Mouse (Mus musculus) MEL (cell line): ENCODE data around the gene Ncln. TPM values are rescaled to one million over a fixed set of nuclear protein-coding genes. Genes with fewer than 3 reads are reported as not detected.

Source experiments
- DNase-seq: peaks from one replicate; pipeline ENCODE4 v3.0.0; 2011; ENCODE audit warnings: low read depth, low spot score
- H3K27ac ChIP-seq: 2 replicates; pipeline ENCODE4 v1.5.1; 2012; ENCODE audit warnings: low read depth, mild to moderate bottlenecking, control low read depth, low read length, moderate library complexity; ENCODE audit not compliant: control insufficient read depth
- H3K27me3 ChIP-seq, 2 experiments: fragments of 150-350 bp in 1 of 2; sonication (generic) in 1 of 2; 2 replicates each; pipeline ENCODE4 v1.6.1; 2012; ENCODE audit warnings: low read length in 2 of 2, mild to moderate bottlenecking in 2 of 2, improper control_type of control experiment in 1 of 2, moderate library complexity in 1 of 2; ENCODE audit not compliant: insufficient read depth in 2 of 2, control insufficient read depth in 1 of 2
- H3K36me3 ChIP-seq, 2 experiments: 2 replicates each; pipeline ENCODE4 v1.6.1; 2012 to 2014; ENCODE audit warnings: low read length in 2 of 2, improper control_type of control experiment in 1 of 2, inconsistent platforms in 1 of 2, mild to moderate bottlenecking in 1 of 2; ENCODE audit not compliant: insufficient read depth in 2 of 2, control insufficient read depth in 1 of 2
- H3K4me1 ChIP-seq, 2 experiments: fragments of 150-350 bp in 1 of 2; sonication (generic) in 1 of 2; 2 replicates each; pipeline ENCODE4 v1.6.1; 2012; ENCODE audit warnings: low read length in 2 of 2, improper control_type of control experiment in 1 of 2, mild to moderate bottlenecking in 1 of 2; ENCODE audit not compliant: insufficient read depth in 2 of 2, control insufficient read depth in 1 of 2
- H3K4me3 ChIP-seq, 2 experiments: fragments of 150-350 bp in 1 of 2; sonication (generic) in 1 of 2; 2 replicates each; pipeline ENCODE4 v1.5.1; 2012; ENCODE audit warnings: low read depth in 2 of 2, low read length in 2 of 2, mild to moderate bottlenecking in 2 of 2, moderate library complexity in 2 of 2, control low read depth in 1 of 2, improper control_type of control experiment in 1 of 2; ENCODE audit not compliant: control insufficient read depth in 1 of 2, insufficient read depth in 1 of 2
- H3K79me2 ChIP-seq: 2 replicates; pipeline ENCODE4 v1.6.1; 2012; ENCODE audit warnings: mild to moderate bottlenecking, low read length, moderate library complexity; ENCODE audit not compliant: control insufficient read depth, poor library complexity, insufficient read depth
- H3K9ac ChIP-seq: 2 replicates; pipeline ENCODE4 v1.6.1; 2012; ENCODE audit warnings: low read depth, mild to moderate bottlenecking, control low read depth, low read length, moderate library complexity; ENCODE audit not compliant: control insufficient read depth, poor library complexity, severe bottlenecking
- H3K9me3 ChIP-seq: fragments of 150-350 bp; sonication (generic); replicated peaks from 2 replicates; pipeline ENCODE4 v1.6.1; 2012; ENCODE audit warnings: mild to moderate bottlenecking, low read length, improper control_type of control experiment, moderate library complexity; ENCODE audit not compliant: insufficient read depth
- CHD1 ChIP-seq: IDR thresholded peaks from 2 replicates; pipeline ENCODE4 v1.6.1; 2012; ENCODE audit warnings: low read depth, mild to moderate bottlenecking, inconsistent platforms, low read length, improper control_type of control experiment
- CHD2 ChIP-seq: IDR thresholded peaks from 2 replicates; pipeline ENCODE4 v1.6.1; 2011; ENCODE audit warnings: low read length, improper control_type of control experiment
- CTCF ChIP-seq, 3 experiments: IDR thresholded peaks in 2 of 3; conservative IDR thresholded peaks in 1 of 3; 2 replicates each; pipeline ENCODE4 v1.5.1; 2011 to 2012; ENCODE audit warnings: low read length in 3 of 3, low read depth in 2 of 3, mild to moderate bottlenecking in 2 of 3, improper control_type of control experiment in 1 of 3, inconsistent platforms in 1 of 3, mixed read lengths in 1 of 3, moderate library complexity in 1 of 3; ENCODE audit not compliant: control insufficient read depth in 1 of 3, insufficient read depth in 1 of 3, poor library complexity in 1 of 3, severe bottlenecking in 1 of 3
- ELF1 ChIP-seq: IDR thresholded peaks from 2 replicates; pipeline ENCODE4 v1.6.1; 2014; ENCODE audit warnings: low read depth, mild to moderate bottlenecking, inconsistent platforms, low read length, improper control_type of control experiment, moderate library complexity
- EP300 ChIP-seq, 2 experiments: IDR thresholded peaks; 2 replicates each; pipeline ENCODE4 v1.6.1; 2011; ENCODE audit warnings: improper control_type of control experiment in 2 of 2, low read length in 2 of 2, low read depth in 1 of 2, mild to moderate bottlenecking in 1 of 2
- HCFC1 ChIP-seq: IDR thresholded peaks from 2 replicates; pipeline ENCODE4 v1.6.1; 2012; ENCODE audit warnings: low read depth, mild to moderate bottlenecking, inconsistent platforms, low read length, improper control_type of control experiment, moderate library complexity
- MAFK ChIP-seq: IDR thresholded peaks from 2 replicates; pipeline ENCODE4 v1.6.1; 2011; ENCODE audit warnings: low read depth, mild to moderate bottlenecking, low read length, improper control_type of control experiment, borderline replicate concordance
- MAX ChIP-seq: IDR thresholded peaks from 2 replicates; pipeline ENCODE4 v1.6.1; 2011; ENCODE audit warnings: low read length, improper control_type of control experiment
- MAZ ChIP-seq: IDR thresholded peaks from 2 replicates; pipeline ENCODE4 v1.6.1; 2012; ENCODE audit warnings: low read depth, mild to moderate bottlenecking, inconsistent platforms, low read length, improper control_type of control experiment
- NRF1 ChIP-seq: IDR thresholded peaks from 2 replicates; pipeline ENCODE4 v1.6.1; 2014; ENCODE audit warnings: low read depth, mild to moderate bottlenecking, inconsistent platforms, low read length, improper control_type of control experiment, moderate library complexity; ENCODE audit not compliant: poor library complexity, insufficient read depth, severe bottlenecking
- POLR2AphosphoS2 ChIP-seq: IDR thresholded peaks from 2 replicates; pipeline ENCODE4 v1.6.1; 2011; ENCODE audit warnings: low read length, improper control_type of control experiment
- RAD21 ChIP-seq: IDR thresholded peaks from 2 replicates; pipeline ENCODE4 v1.6.1; 2011; ENCODE audit warnings: mild to moderate bottlenecking, low read depth, low read length, improper control_type of control experiment
- SMC3 ChIP-seq: IDR thresholded peaks from 2 replicates; pipeline ENCODE4 v1.6.1; 2011; ENCODE audit warnings: low read depth, low read length, improper control_type of control experiment
- TAL1 ChIP-seq: IDR thresholded peaks from 2 replicates; pipeline ENCODE4 v1.6.1; 2012; ENCODE audit warnings: mild to moderate bottlenecking, inconsistent platforms, low read length, moderate library complexity, mixed read lengths
- USF1 ChIP-seq: IDR thresholded peaks from 2 replicates; pipeline ENCODE4 v1.6.1; 2014; ENCODE audit warnings: low read depth, mild to moderate bottlenecking, inconsistent platforms, low read length, improper control_type of control experiment, moderate library complexity
- USF2 ChIP-seq, 2 experiments: IDR thresholded peaks; 2 replicates each; pipeline ENCODE4 v1.6.1; 2011 to 2012; ENCODE audit warnings: improper control_type of control experiment in 2 of 2, low read length in 2 of 2, borderline replicate concordance in 1 of 2, inconsistent platforms in 1 of 2, low read depth in 1 of 2, mild to moderate bottlenecking in 1 of 2; ENCODE audit not compliant: insufficient read depth in 1 of 2
- ZMIZ1 ChIP-seq: IDR thresholded peaks from 2 replicates; pipeline ENCODE4 v1.6.1; 2012; ENCODE audit warnings: low read depth, mild to moderate bottlenecking, inconsistent platforms, low read length, improper control_type of control experiment, moderate library complexity
- ZNF384 ChIP-seq: IDR thresholded peaks from 2 replicates; pipeline ENCODE4 v1.6.1; 2012; ENCODE audit warnings: low read depth, mild to moderate bottlenecking, inconsistent platforms, low read length, improper control_type of control experiment
- polyA plus RNA-seq, 2 experiments: library from polyadenylated mRNA; stranded (reverse) in 1 of 2; unstranded in 1 of 2; fragments of >175 nt in 1 of 2; fragments of >200 nt in 1 of 2; gene quantifications; 2 replicates each; pipeline versions ENCODE4 v1.2.1 to v1.2.4; 2012; ENCODE audit warnings: low replicate concordance in 2 of 2, low read depth in 1 of 2; ENCODE audit not compliant: insufficient read length in 2 of 2, insufficient read depth in 1 of 2, missing spikeins in 1 of 2
- total RNA-seq: library from RNA; depleted of rRNA; stranded (reverse); fragments of 300-350 nt; gene quantifications from 2 replicates; pipeline ENCODE4 v1.2.3, GENCODE M21; 2012

Ncln gene
- total and polyA plus RNA-seq, 3 experiments = 136 to 276 (median 215) TPM

DNA sequence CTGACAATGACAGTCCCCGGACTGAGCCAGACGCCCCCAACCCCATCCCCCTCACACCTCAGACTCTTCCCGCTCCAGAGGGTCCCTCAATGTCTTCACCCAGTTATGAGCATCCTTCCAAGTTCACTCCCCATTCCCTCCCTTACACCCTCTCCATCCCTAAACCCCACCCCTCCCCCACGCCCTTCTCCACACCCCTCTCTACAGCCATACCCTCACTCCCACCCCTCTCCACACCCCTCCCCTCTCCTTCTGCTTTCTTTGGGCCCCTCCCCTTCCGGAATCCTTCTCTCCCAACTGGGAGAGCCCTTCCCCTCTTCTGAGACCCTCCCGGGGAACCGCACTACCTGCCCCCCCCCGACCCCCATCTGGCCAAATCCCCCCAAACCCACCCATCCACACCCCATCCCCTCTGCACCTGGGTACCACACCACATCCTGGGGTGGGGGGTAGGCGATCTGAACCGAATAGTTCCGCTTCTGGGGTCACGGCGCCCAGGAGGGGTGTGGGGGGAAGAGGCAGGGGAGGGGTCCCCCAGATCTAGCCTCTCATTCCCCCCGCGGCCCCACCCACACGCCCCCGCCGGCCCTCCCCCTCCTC is 23.7 kb downstream of the Ncln start:
- H3K4me3 ChIP-seq = no peak overlapping the region
- H3K79me2 ChIP-seq = no peaks in the 10 kb centered on the region
- no peak for DNase-seq
- H3K27me3 ChIP-seq = no peaks in the 10 kb centered on the region
- TF ChIP-seq ZMIZ1 (no peak), TAL1 (no peak), RAD21 (no peak), SMC3 (no peak), MAX (no peak), POLR2AphosphoS2 (no peak), USF1 (no peak), CHD2 (no peak), CTCF (IDR thresholded peaks at IDR 0.05 in 2 of 3, conservative IDR thresholded peaks at IDR 0.05 in 1 of 3; ENCODE audit: control insufficient read depth in 1 of 3, insufficient read depth in 1 of 3, low read depth in 2 of 3, low read length in 3 of 3, poor library complexity in 1 of 3, severe bottlenecking in 1 of 3) (no peak), ZNF384 (no peak), USF2 (IDR thresholded peaks at IDR 0.05; ENCODE audit: borderline replicate concordance in 1 of 2, insufficient read depth in 1 of 2, low read depth in 1 of 2, low read length in 2 of 2) (no peak), MAFK (no peak)
- no peaks in the 10 kb centered on the region for H3K9me3 ChIP-seq
- no peak overlapping the region for H3K9ac ChIP-seq
- H3K4me1 ChIP-seq = no peaks in the 10 kb centered on the region
- H3K36me3 ChIP-seq = no peaks in the 10 kb centered on the region
- H3K27ac ChIP-seq = no peak overlapping the region

DNA sequence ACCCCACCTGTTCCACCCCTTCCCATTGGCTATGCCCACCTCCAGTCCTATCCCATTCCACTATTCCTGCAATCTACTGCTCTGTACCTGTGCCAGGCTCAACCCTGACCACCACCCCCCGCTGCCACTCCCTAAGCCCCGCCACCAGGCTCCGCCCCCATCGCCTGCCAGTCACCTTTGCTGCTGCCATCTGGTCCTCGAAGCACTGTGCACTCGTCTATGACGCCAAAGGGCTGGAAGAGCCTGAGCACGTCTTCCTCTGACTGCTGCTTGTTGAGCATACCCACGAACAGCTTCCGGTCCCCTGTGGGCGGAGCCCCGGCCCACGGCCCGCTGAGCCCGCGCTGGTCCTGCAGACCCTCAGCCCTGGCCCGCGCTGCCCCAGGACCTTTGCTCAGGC is 25.7 kb downstream of the Ncln start:
- no peak for DNase-seq
- H3K9ac ChIP-seq = no peak overlapping the region
- H3K27me3 ChIP-seq = no peaks in the 10 kb centered on the region
- H3K79me2 ChIP-seq = no peaks in the 10 kb centered on the region
- H3K36me3 ChIP-seq = no peaks in the 10 kb centered on the region
- TF ChIP-seq ELF1 (no peak), NRF1 (no peak), POLR2AphosphoS2 (no peak), EP300 (IDR thresholded peaks at IDR 0.05; ENCODE audit: low read depth in 1 of 2, low read length in 2 of 2) (no peak), MAZ (no peak), CHD1 (no peak), HCFC1 (no peak)
- no peak overlapping the region for H3K4me3 ChIP-seq
- peaks cover 3 to 4% of the 10 kb centered on the region in 2 experiments; a peak in 3 of 4 replicates for H3K4me1 ChIP-seq
- H3K27ac ChIP-seq = no peak overlapping the region
- H3K9me3 ChIP-seq = no peaks in the 10 kb centered on the region
